Mouse (Mus musculus) midbrain, embryonic 11.5 days (tissue): ENCODE measurements around the gene Tlcd1. TPM values are rescaled to one million over a fixed set of nuclear protein-coding genes. Genes with fewer than 3 reads are reported as not detected.

Source experiments
- ATAC-seq: fragments of 200-750 bp; cut with Nextera tagmentation; 2 replicates; pipeline ENCODE4 v1.8.0; 2017; ENCODE audit warnings: moderate TSS enrichment, moderate library complexity; ENCODE audit not compliant: low FRiP score
- DNase-seq: peaks from one replicate; pipeline ENCODE4 v3.0.0; 2015; ENCODE audit warnings: low spot score; ENCODE audit errors: missing footprints
- H3K27ac ChIP-seq: fragments of 300-500 bp; sonication (generic); 2 replicates; pipeline ENCODE4 v1.5.1; 2014; ENCODE audit warnings: low read depth, low read length
- H3K27me3 ChIP-seq: fragments of 300-500 bp; sonication (generic); 2 replicates; pipeline ENCODE4 v1.6.1; 2014; ENCODE audit warnings: mild to moderate bottlenecking, low read length, moderate library complexity, mixed read lengths; ENCODE audit not compliant: control insufficient read depth, insufficient read depth
- H3K36me3 ChIP-seq: fragments of 300-500 bp; sonication (generic); 2 replicates; pipeline ENCODE4 v1.6.1; 2014; ENCODE audit warnings: mild to moderate bottlenecking, low read length, moderate library complexity, mixed read lengths; ENCODE audit not compliant: control insufficient read depth, insufficient read depth
- H3K4me1 ChIP-seq: fragments of 300-500 bp; sonication (generic); 2 replicates; pipeline ENCODE4 v1.6.1; 2014; ENCODE audit warnings: low read length; ENCODE audit not compliant: control insufficient read depth, insufficient read depth
- H3K4me2 ChIP-seq: fragments of 300-500 bp; sonication (generic); 2 replicates; pipeline ENCODE4 v1.6.1; 2014; ENCODE audit warnings: mild to moderate bottlenecking, moderate library complexity
- H3K4me3 ChIP-seq: fragments of 300-500 bp; sonication (generic); 2 replicates; pipeline ENCODE4 v1.5.1; 2014; ENCODE audit warnings: low read depth, low read length
- H3K9ac ChIP-seq: fragments of 300-500 bp; sonication (generic); 2 replicates; pipeline ENCODE4 v1.6.1; 2014; ENCODE audit warnings: low read length
- H3K9me3 ChIP-seq: fragments of 300-500 bp; sonication (generic); 2 replicates; pipeline ENCODE4 v1.6.1; 2016; ENCODE audit warnings: low read length; ENCODE audit not compliant: control insufficient read depth
- WGBS: fragments of 180-500 bp; shearing (Covaris S2); extraction: QIAGEN DNeasy Blood & Tissue Kit; methylation state at CpG from one replicate; pipeline ENCODE4 v1.1.7; 2014; 5-methylcytosine and 5-hydroxymethylcytosine counted together
- polyA plus RNA-seq: library from polyadenylated mRNA; unstranded; fragments of >200 nt; fragmentation: Nextera tagmentation; extraction: Ambion mirVana; gene quantifications from 2 replicates; pipeline ENCODE4 v1.2.1, GENCODE M21; 2014

Gene Tlcd1
- polyA plus RNA-seq, 1 experiment from 2014 or later, result 7.9 TPM

DNA sequence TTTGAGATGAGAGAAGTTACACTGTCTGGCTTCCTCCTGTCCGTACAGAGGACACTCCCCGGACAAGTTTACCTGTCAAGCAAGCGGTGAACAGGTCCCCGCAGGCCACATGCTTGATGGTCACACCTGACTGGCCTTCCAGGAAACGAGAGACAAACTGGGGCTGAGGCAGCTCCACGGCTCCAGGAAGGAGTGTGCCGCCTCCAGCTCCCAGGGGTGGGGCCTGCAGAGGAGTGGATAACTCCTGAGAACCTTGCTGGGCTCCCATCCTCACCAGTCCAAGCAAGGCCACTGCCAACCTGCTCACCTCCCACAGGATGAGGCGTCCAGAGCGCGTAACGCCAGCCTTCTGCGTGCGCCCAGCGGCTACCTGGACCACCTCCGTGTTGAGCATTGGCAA is 6.2 kb upstream of the Tlcd1 start:
- DNase-seq, result no peak
- H3K36me3 ChIP-seq, result no peaks in the 10 kb centered on the region
- H3K27ac ChIP-seq, result no peak overlapping the region
- no peaks in the 10 kb centered on the region for H3K27me3 ChIP-seq
- H3K4me2 ChIP-seq, result no peak overlapping the region
- ATAC-seq, result no peak
- H3K4me3 ChIP-seq, result no peak overlapping the region
- peaks cover 8% of the 10 kb centered on the region for H3K4me1 ChIP-seq
- no peak overlapping the region for H3K9ac ChIP-seq
- 89% methylated on average over 15 of the region's 15 CpGs for WGBS
- H3K9me3 ChIP-seq, result no peaks in the 10 kb centered on the region

DNA sequence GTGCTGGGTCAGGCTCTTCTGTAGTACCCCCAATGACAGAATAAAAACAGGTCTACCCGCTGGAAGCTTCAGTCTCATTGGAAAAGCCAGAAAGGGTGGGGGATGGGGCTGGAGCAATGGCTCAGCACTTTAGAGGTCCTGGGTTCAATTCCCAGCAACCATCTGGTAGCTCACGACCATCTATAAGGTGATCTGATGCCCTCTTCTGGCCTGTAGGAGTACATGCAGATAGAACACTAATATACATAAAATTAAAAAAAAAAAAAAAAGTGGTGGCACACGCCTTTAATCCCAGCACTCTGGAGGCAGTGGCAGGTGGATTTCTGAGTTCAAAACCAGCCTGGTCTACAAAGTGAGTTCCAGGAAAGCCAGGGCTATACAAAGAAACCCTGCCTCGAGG is 5.2 kb upstream of the Tlcd1 start:
- no peak for ATAC-seq
- no peak for DNase-seq

DNA sequence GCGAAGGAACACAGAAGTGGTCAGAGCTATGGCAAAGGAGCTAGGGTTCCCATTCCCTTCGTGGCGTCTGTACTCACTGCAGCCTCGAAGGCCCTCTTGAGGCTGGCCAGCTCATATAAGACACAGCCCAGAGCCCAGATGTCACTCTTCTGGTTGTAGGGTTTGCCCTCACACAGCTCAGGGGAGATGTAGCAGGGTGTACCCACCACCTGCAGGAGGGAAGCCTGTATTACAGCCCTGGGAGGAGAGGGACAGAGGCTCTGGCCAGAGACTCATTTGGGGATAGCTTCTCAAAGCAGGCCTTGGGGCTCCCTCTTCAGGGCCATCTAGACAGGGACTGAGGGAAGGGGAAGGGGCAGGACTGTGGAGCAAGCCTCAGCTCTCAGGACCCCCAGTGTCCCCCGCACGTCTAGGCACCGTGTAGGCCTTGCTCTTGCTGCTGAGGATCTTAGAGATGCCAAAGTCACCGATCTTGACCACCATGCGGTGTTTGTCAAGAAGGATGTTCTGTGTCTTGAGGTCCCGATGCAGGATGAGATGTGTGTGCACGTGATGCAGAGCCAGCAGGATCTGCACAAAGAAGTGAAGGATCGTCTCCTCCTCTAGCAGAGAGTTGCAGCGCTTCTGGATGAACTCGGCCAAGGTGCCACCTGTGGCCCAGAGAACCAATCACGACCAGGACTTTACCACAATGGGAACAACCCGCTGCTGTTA is 4.3 kb upstream of the Tlcd1 start:
- Histone ChIP-seq H3K4me1 (peaks cover 8% of the 10 kb centered on the region), H3K9me3 (no peaks in the 10 kb centered on the region), H3K27me3 (no peaks in the 10 kb centered on the region), H3K9ac (no peak overlapping the region), H3K4me2 (no peak overlapping the region), H3K4me3 (no peak overlapping the region), H3K36me3 (no peaks in the 10 kb centered on the region), H3K27ac (no peak overlapping the region)
- no peak for ATAC-seq
- no peak for DNase-seq
- WGBS, result 80% methylated on average over 16 of the region's 16 CpGs

More for the DNA sequence above, 5.2 kb upstream of the Tlcd1 start:
- Histone ChIP-seq H3K4me3 (no peak overlapping the region), H3K9me3 (no peaks in the 10 kb centered on the region), H3K4me2 (no peak overlapping the region), H3K27me3 (no peaks in the 10 kb centered on the region), H3K36me3 (no peaks in the 10 kb centered on the region), H3K27ac (no peak overlapping the region), H3K4me1 (peaks cover 4% of the 10 kb centered on the region), H3K9ac (no peak overlapping the region)
- 68% methylated on average over 4 of the region's 4 CpGs for WGBS

DNA sequence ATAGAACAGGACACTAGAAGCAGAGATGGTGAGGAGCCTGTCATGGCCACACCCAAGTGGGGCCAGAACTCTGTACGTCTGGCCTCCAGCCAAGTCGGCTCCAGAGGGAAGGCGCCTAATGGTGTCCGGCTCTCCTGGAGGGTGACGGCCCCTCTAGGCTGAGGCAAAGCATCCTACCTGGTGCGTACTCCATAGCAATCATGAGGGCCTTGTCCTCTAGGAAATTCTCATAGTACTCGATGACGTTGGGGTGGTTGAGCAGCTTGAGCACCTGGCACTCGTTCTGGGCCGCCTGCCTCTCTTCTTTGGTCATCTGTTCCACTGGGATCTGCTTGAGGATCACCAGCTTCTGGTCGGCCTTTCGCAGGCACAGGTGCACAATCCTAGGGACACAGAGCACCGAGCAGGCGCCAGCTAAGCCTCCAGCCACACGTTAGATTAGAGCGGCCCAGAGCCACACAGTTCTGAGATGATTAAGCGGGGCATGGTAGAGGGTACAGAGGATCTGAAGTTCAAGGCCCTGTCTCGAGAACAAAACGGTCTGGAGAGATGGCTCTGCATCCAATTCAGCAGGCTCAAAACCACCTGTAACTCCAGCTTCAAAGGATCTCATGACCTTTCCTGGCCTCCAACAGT is 3.6 kb upstream of the Tlcd1 start:
- Histone ChIP-seq H3K4me2 (no peak overlapping the region), H3K4me3 (no peak overlapping the region)
- 84% methylated on average over 19 of the region's 19 CpGs for WGBS

DNA sequence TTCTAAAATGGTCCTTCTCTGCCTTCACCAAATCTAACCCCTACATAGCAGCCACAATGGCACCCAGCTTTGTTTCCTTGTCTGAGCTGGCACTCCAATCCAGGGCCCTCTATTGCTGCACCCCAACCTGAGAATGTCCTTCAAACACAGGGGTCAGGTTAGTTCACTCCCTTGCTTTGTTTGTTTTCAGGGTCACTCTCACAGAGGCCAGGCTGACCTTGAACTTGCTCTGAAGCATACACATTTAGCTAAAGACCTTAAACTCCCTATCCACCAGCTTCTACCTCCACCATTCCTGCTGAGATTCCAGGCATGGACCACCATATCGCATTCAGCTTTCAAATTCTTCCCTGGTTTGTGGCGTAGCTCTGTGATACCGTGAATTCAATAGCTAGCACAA is 2.0 kb upstream of the Tlcd1 start:
- WGBS, result 86% methylated on average over 3 of the region's 3 CpGs
- Histone ChIP-seq H3K27ac (no peak overlapping the region), H3K4me3 (no peak overlapping the region), H3K4me2 (no peak overlapping the region), H3K9ac (0 out of 2 replicates have a peak overlapping the region, but pooled peaks have one; percentile 9), H3K27me3 (no peaks in the 10 kb centered on the region), H3K9me3 (no peaks in the 10 kb centered on the region), H3K4me1 (peaks cover 23% of the 10 kb centered on the region), H3K36me3 (no peaks in the 10 kb centered on the region)
- ATAC-seq (no peak), DNase-seq (no peak)

More for the DNA sequence above, 3.6 kb upstream of the Tlcd1 start:
- no peak for ATAC-seq
- Histone ChIP-seq H3K4me1 (peaks cover 14% of the 10 kb centered on the region), H3K36me3 (no peaks in the 10 kb centered on the region), H3K27me3 (no peaks in the 10 kb centered on the region), H3K27ac (no peak overlapping the region), H3K9me3 (no peaks in the 10 kb centered on the region), H3K9ac (no peak overlapping the region)
- no peak for DNase-seq

DNA sequence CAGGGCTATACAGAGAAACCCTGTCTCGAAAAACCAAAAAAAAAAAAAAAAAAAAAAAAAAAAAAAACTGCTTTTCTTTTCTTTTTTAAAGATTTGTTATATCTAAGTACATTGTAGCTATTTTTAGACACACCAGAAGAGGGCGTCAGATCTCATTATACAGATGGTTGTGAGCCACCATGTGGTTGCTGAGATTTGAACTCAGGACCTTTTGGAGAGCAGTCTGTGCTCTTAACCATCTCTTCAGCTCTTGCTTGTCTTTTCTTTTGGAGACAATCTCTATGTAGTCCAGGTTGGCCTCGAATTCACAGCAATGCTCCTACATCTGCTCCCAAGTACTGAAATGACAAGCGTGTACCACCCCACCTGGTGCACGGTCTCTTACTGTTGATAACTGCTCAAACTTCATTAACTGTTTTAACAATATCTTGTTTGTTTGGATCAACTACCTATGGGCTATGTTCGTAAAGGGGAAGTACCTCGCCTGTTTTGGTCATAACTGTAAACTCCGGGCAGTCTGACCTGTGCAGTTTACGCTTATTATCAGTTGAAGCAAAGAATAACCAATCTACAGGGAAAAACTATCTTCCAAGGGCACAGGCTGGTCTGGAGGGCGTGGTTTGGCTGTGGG is 625 bp upstream of the Tlcd1 start:
- Histone ChIP-seq H3K27ac (peak overlapping the region; percentile 20; the same call in 1 of the 2 replicates), H3K4me3 (peak overlapping the region; percentile 60), H3K36me3 (peaks cover 11% of the 10 kb centered on the region), H3K27me3 (no peaks in the 10 kb centered on the region), H3K9me3 (no peaks in the 10 kb centered on the region), H3K4me1 (peaks cover 35% of the 10 kb centered on the region), H3K4me2 (peak overlapping the region; percentile 86), H3K9ac (peak overlapping the region; percentile 60; the same call in 1 of the 2 replicates)
- DNase-seq (no peak), ATAC-seq (no peak)
- WGBS, result 7% methylated on average over 9 of the region's 10 CpGs

DNA sequence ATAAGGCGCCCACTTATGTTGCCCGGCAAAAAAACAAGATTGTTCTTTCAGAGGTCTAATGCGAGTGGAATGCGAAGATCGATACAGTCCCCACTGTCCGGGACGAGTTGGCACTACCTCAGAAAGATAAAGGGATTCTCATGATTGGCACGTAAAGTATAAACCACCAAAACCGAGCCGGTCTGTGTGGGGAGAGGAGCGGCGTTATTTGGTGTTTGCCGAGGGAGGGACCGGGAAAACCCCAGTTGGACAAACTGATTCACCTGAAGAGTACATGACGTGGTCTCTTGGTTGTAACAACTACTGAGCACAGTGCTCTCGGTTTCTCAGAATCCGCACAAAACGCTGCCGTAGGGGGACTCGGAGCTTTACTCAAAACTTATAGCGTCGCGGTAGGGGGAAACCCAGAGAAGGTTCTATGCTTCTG is 407 bp downstream of the Tlcd1 start:
- Histone ChIP-seq H3K4me1 (peaks cover 39% of the 10 kb centered on the region), H3K27ac (no peak overlapping the region)
- DNase-seq, result peak; percentile 90

DNA sequence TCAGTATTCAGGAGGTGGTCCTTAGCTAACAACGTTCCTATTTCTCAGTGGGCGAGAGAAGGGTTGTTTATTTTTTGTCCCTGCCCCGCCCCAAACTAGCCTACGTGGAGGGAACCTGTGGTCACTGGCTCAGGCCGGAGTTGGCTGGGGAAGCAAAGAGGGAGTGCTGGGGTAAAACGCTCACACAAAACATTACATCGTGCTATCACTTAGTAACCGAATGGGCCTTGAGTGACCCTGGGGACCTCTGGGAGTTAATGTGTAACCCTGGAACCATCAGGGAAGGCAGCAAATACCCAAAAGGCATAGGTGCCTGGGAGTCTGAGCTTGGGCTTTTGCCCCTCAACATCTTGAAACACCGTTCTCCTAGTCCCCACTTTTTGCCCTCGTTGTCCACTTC is 926 bp downstream of the Tlcd1 start:
- no peaks in the 10 kb centered on the region for H3K9me3 ChIP-seq
- H3K4me3 ChIP-seq, result peak overlapping the region; percentile 60
- peaks cover 44% of the 10 kb centered on the region for H3K4me1 ChIP-seq
- H3K27ac ChIP-seq, result peak overlapping the region; percentile 25; the same call in 1 of the 2 replicates
- no peak for DNase-seq
- peaks cover 13% of the 10 kb centered on the region for H3K36me3 ChIP-seq
- H3K9ac ChIP-seq, result peak overlapping the region; percentile 60
- peak overlapping the region; percentile 86 for H3K4me2 ChIP-seq
- no peak for ATAC-seq
- no peaks in the 10 kb centered on the region for H3K27me3 ChIP-seq
- 2% methylated on average over 10 of the region's 10 CpGs for WGBS

More for the DNA sequence above, 407 bp downstream of the Tlcd1 start:
- H3K4me3 ChIP-seq, result peak overlapping the region; percentile 60
- no peak for ATAC-seq
- 1% methylated on average over 23 of the region's 23 CpGs for WGBS
- peaks cover 13% of the 10 kb centered on the region for H3K36me3 ChIP-seq
- H3K27me3 ChIP-seq, result no peaks in the 10 kb centered on the region
- peak overlapping the region; percentile 60 for H3K9ac ChIP-seq
- H3K4me2 ChIP-seq, result peak overlapping the region; percentile 86
- no peaks in the 10 kb centered on the region for H3K9me3 ChIP-seq
